Mouse (Mus musculus): ENCODE data around the gene Wscd2. TPM values are rescaled to one million over a fixed set of nuclear protein-coding genes. Genes with fewer than 3 reads are reported as not detected.

Wscd2 gene
- polyA plus RNA-seq, 1 experiment: 4.9 TPM

GRCm38 (mm10) chr5:113514062-113514461 lies 23.9 kb downstream of the Wscd2 start:
- 65% methylated on average over 6 of the region's 6 CpGs for whole genome bisulfite sequencing
- H3K4me3 ChIP-seq (replicated peaks; ENCODE audit: extremely low read depth, low read depth, low read length): no peak overlapping the region
- DNase-seq: no peak
- H3K4me1 ChIP-seq (ENCODE audit: control insufficient read depth, insufficient read depth, low read length): no peaks in the 10 kb centered on the region
- no peak for TF ChIP-seq CTCF (IDR thresholded peaks at IDR 0.05; ENCODE audit: insufficient read depth, low read length)
- TF ChIP-seq POLR2A (IDR thresholded peaks at IDR 0.05; ENCODE audit: borderline replicate concordance, extremely low read depth, low read depth, low read length): no peak

GRCm38 (mm10) chr5:113516119-113516872 lies 26.2 kb downstream of the Wscd2 start:
- TF ChIP-seq CTCF (IDR thresholded peaks at IDR 0.05; ENCODE audit: insufficient read depth, low read length) (no peak), POLR2A (IDR thresholded peaks at IDR 0.05; ENCODE audit: borderline replicate concordance, extremely low read depth, low read depth, low read length) (no peak)
- no peak for DNase-seq
- Histone ChIP-seq H3K4me1 (ENCODE audit: control insufficient read depth, insufficient read depth, low read length) (no peaks in the 10 kb centered on the region), H3K4me3 (replicated peaks; ENCODE audit: extremely low read depth, low read depth, low read length) (no peak overlapping the region)
- WGBS: 37% methylated on average over 14 of the region's 14 CpGs

GRCm38 (mm10) chr5:113516873-113517336 lies 26.8 kb downstream of the Wscd2 start:
- Histone ChIP-seq H3K4me3 (replicated peaks; ENCODE audit: extremely low read depth, low read depth, low read length) (no peak overlapping the region), H3K4me1 (ENCODE audit: control insufficient read depth, insufficient read depth, low read length) (no peaks in the 10 kb centered on the region)
- no peak for DNase-seq
- no peak for TF ChIP-seq CTCF (IDR thresholded peaks at IDR 0.05; ENCODE audit: insufficient read depth, low read length)
- TF ChIP-seq POLR2A (IDR thresholded peaks at IDR 0.05; ENCODE audit: borderline replicate concordance, extremely low read depth, low read depth, low read length): no peak
- 23% methylated on average over 14 of the region's 14 CpGs for WGBS

GRCm38 (mm10) chr5:113517387-113517786 lies 27.3 kb downstream of the Wscd2 start:
- 76% methylated on average over 4 of the region's 4 CpGs for WGBS
- Histone ChIP-seq H3K4me1 (ENCODE audit: control insufficient read depth, insufficient read depth, low read length) (no peaks in the 10 kb centered on the region), H3K4me3 (replicated peaks; ENCODE audit: extremely low read depth, low read depth, low read length) (no peak overlapping the region)
- DNase-seq: no peak
- TF ChIP-seq POLR2A (IDR thresholded peaks at IDR 0.05; ENCODE audit: borderline replicate concordance, extremely low read depth, low read depth, low read length) (no peak), CTCF (IDR thresholded peaks at IDR 0.05; ENCODE audit: insufficient read depth, low read length) (no peak)

GRCm38 (mm10) chr5:113521037-113521436 lies 30.9 kb downstream of the Wscd2 start:
- Histone ChIP-seq H3K4me1 (ENCODE audit: control insufficient read depth, insufficient read depth, low read length) (no peaks in the 10 kb centered on the region), H3K4me3 (replicated peaks; ENCODE audit: extremely low read depth, low read depth, low read length) (no peak overlapping the region)
- WGBS: 49% methylated on average over 6 of the region's 6 CpGs
- no peak for DNase-seq
- TF ChIP-seq CTCF (IDR thresholded peaks at IDR 0.05; ENCODE audit: insufficient read depth, low read length) (no peak), POLR2A (IDR thresholded peaks at IDR 0.05; ENCODE audit: borderline replicate concordance, extremely low read depth, low read depth, low read length) (no peak)

- Histone ChIP-seq H3K4me1 (ENCODE audit: control insufficient read depth, insufficient read depth, low read length) (no peaks in the 10 kb centered on the region), H3K4me3 (replicated peaks; ENCODE audit: extremely low read depth, low read depth, low read length) (no peak overlapping the region)
- DNase-seq: no peak
- 46% methylated on average over 1 of the region's 1 CpGs for WGBS
- TF ChIP-seq POLR2A (IDR thresholded peaks at IDR 0.05; ENCODE audit: borderline replicate concordance, extremely low read depth, low read depth, low read length) (no peak), CTCF (IDR thresholded peaks at IDR 0.05; ENCODE audit: insufficient read depth, low read length) (no peak)
These were observed 48.7 kb downstream of the Wscd2 start for GRCm38 (mm10) chr5:113538826-113539225.

- WGBS: 47% methylated on average over 2 of the region's 2 CpGs
- DNase-seq: no peak
- no peak for TF ChIP-seq CTCF (IDR thresholded peaks at IDR 0.05; ENCODE audit: insufficient read depth, low read length)
- no peak for TF ChIP-seq POLR2A (IDR thresholded peaks at IDR 0.05; ENCODE audit: borderline replicate concordance, extremely low read depth, low read depth, low read length)
- no peak overlapping the region for H3K4me3 ChIP-seq (replicated peaks; ENCODE audit: extremely low read depth, low read depth, low read length)
- H3K4me1 ChIP-seq (ENCODE audit: control insufficient read depth, insufficient read depth, low read length): no peaks in the 10 kb centered on the region
These were observed 49.3 kb downstream of the Wscd2 start for GRCm38 (mm10) chr5:113539438-113539837.

GRCm38 (mm10) chr5:113539858-113540257 lies 49.7 kb downstream of the Wscd2 start:
- no peak overlapping the region for H3K4me3 ChIP-seq (replicated peaks; ENCODE audit: extremely low read depth, low read depth, low read length)
- H3K4me1 ChIP-seq (ENCODE audit: control insufficient read depth, insufficient read depth, low read length): no peaks in the 10 kb centered on the region
- TF ChIP-seq POLR2A (IDR thresholded peaks at IDR 0.05; ENCODE audit: borderline replicate concordance, extremely low read depth, low read depth, low read length) (no peak), CTCF (IDR thresholded peaks at IDR 0.05; ENCODE audit: insufficient read depth, low read length) (no peak)
- 72% methylated on average over 7 of the region's 7 CpGs for WGBS
- DNase-seq: no peak

- H3K4me3 ChIP-seq (replicated peaks; ENCODE audit: extremely low read depth, low read depth, low read length): no peak overlapping the region
- no peak for DNase-seq
- no peaks in the 10 kb centered on the region for H3K4me1 ChIP-seq (ENCODE audit: control insufficient read depth, insufficient read depth, low read length)
- TF ChIP-seq CTCF (IDR thresholded peaks at IDR 0.05; ENCODE audit: insufficient read depth, low read length) (no peak), POLR2A (IDR thresholded peaks at IDR 0.05; ENCODE audit: borderline replicate concordance, extremely low read depth, low read depth, low read length) (no peak)
- WGBS: 55% methylated on average over 5 of the region's 5 CpGs
These were observed 51.1 kb downstream of the Wscd2 start for GRCm38 (mm10) chr5:113541196-113541595.

- DNase-seq: no peak
- Histone ChIP-seq H3K4me1 (ENCODE audit: control insufficient read depth, insufficient read depth, low read length) (no peaks in the 10 kb centered on the region), H3K4me3 (replicated peaks; ENCODE audit: extremely low read depth, low read depth, low read length) (no peak overlapping the region)
- TF ChIP-seq CTCF (IDR thresholded peaks at IDR 0.05; ENCODE audit: insufficient read depth, low read length): no peak
- no peak for TF ChIP-seq POLR2A (IDR thresholded peaks at IDR 0.05; ENCODE audit: borderline replicate concordance, extremely low read depth, low read depth, low read length)
- WGBS: 39% methylated on average over 10 of the region's 10 CpGs
These were observed 52.8 kb downstream of the Wscd2 start for GRCm38 (mm10) chr5:113542885-113543476.
